Mouse (Mus musculus) forebrain, embryonic 12.5 days (tissue): ENCODE results near the gene Peg12. TPM values are rescaled to one million over a fixed set of nuclear protein-coding genes. Genes with fewer than 3 reads are reported as not detected.

ENCODE experiments used
- ATAC-seq: fragments of 200-750 bp; cut with Nextera tagmentation; 2 replicates; pipeline ENCODE4 v1.8.0; 2017; ENCODE audit warnings: moderate TSS enrichment; ENCODE audit not compliant: low FRiP score
- H3K27ac ChIP-seq: fragments of 300-500 bp; sonication (generic); 2 replicates; pipeline ENCODE4 v1.5.1; 2016; ENCODE audit warnings: mild to moderate bottlenecking
- H3K27me3 ChIP-seq: fragments of 300-500 bp; sonication (generic); 2 replicates; pipeline ENCODE4 v1.6.1; 2016; ENCODE audit warnings: mild to moderate bottlenecking
- H3K36me3 ChIP-seq: fragments of 300-500 bp; sonication (generic); replicated peaks from 2 replicates; pipeline ENCODE4 v1.6.1; 2016; ENCODE audit warnings: mild to moderate bottlenecking
- H3K4me1 ChIP-seq: fragments of 300-500 bp; sonication (generic); 2 replicates; pipeline ENCODE4 v1.6.1; 2016
- H3K4me2 ChIP-seq: fragments of 300-500 bp; sonication (generic); 2 replicates; pipeline ENCODE4 v1.6.1; 2016; ENCODE audit warnings: mild to moderate bottlenecking, moderate library complexity
- H3K4me3 ChIP-seq: fragments of 300-500 bp; sonication (generic); replicated peaks from 2 replicates; pipeline ENCODE4 v1.5.1; 2016; ENCODE audit warnings: mild to moderate bottlenecking
- H3K9ac ChIP-seq: fragments of 300-500 bp; sonication (generic); 2 replicates; pipeline ENCODE4 v1.6.1; 2016; ENCODE audit warnings: mild to moderate bottlenecking
- H3K9me3 ChIP-seq: fragments of 300-500 bp; sonication (generic); 2 replicates; pipeline ENCODE4 v1.6.1; 2016
- WGBS: fragments of 180-500 bp; shearing (Covaris S2); methylation state at CpG from one replicate; pipeline ENCODE4 v1.1.7; 2016; 5-methylcytosine and 5-hydroxymethylcytosine counted together
- polyA plus RNA-seq: library from polyadenylated mRNA; unstranded; fragments of >200 nt; fragmentation: Nextera tagmentation; extraction: Ambion mirVana; gene quantifications from 2 replicates; pipeline ENCODE4 v1.2.1, GENCODE M21; 2016

Peg12 gene
- polyA plus RNA-seq: 82.2 and 91.4 TPM in 2 replicates

- WGBS: 13% methylated on average over 54 of the region's 82 CpGs
- Histone ChIP-seq H3K36me3 (no peaks in the 10 kb centered on the region), H3K9me3 (peaks cover 15% of the 10 kb centered on the region), H3K4me3 (peak within 1 kb of the TSS; percentile 71), H3K4me2 (peak within 1 kb of the TSS; percentile 50), H3K4me1 (peaks cover 6% of the 10 kb centered on the region), H3K27ac (peak within 1 kb of the TSS; percentile 94), H3K9ac (peak within 1 kb of the TSS; percentile 93), H3K27me3 (no peaks in the 10 kb centered on the region)
- peak; percentile 79 for ATAC-seq
These were observed at the start of gene Peg12 for GRCm38 (mm10) chr7:62463878-62464755. TSS of gene Peg12 (minus strand) at chr7:62464510.

- H3K4me2 ChIP-seq: no peak overlapping the region
- H3K9me3 ChIP-seq: no peaks in the 10 kb centered on the region
- H3K27me3 ChIP-seq: no peaks in the 10 kb centered on the region
- H3K4me1 ChIP-seq: no peaks in the 10 kb centered on the region
- H3K27ac ChIP-seq: no peak overlapping the region
- no peak overlapping the region for H3K9ac ChIP-seq
- no peak for ATAC-seq
- H3K4me3 ChIP-seq: no peak overlapping the region
- 38% methylated on average over 2 of the region's 2 CpGs for WGBS
- H3K36me3 ChIP-seq: no peaks in the 10 kb centered on the region
These were observed 21.8 kb upstream of the Peg12 start for GRCm38 (mm10) chr7:62486139-62486538.

- Histone ChIP-seq H3K9ac (peak overlapping the region; percentile 93), H3K4me2 (peak overlapping the region; percentile 50)
- WGBS: 26% methylated on average over 55 of the region's 55 CpGs
These were observed 1.1 kb downstream of the Peg12 start for GRCm38 (mm10) chr7:62463007-62463877.

GRCm38 (mm10) chr7:62462229-62463006 lies 1.9 kb downstream of the Peg12 start:
- H3K9me3 ChIP-seq: peaks cover 15% of the 10 kb centered on the region
- H3K27me3 ChIP-seq: no peaks in the 10 kb centered on the region
- H3K9ac ChIP-seq: peak overlapping the region; percentile 93
- H3K4me1 ChIP-seq: peaks cover 6% of the 10 kb centered on the region
- peak; percentile 87 for ATAC-seq
- peak overlapping the region; percentile 94 for H3K27ac ChIP-seq
- peak overlapping the region; percentile 71 for H3K4me3 ChIP-seq
- 28% methylated on average over 13 of the region's 13 CpGs for WGBS
- H3K4me2 ChIP-seq: peak overlapping the region; percentile 50
- H3K36me3 ChIP-seq: no peaks in the 10 kb centered on the region

More at GRCm38 (mm10) chr7:62463007-62463877, 1.1 kb downstream of the Peg12 start:
- Histone ChIP-seq H3K36me3 (no peaks in the 10 kb centered on the region), H3K27me3 (no peaks in the 10 kb centered on the region), H3K4me3 (peak overlapping the region; percentile 71), H3K9me3 (peaks cover 15% of the 10 kb centered on the region), H3K27ac (peak overlapping the region; percentile 94), H3K4me1 (peaks cover 6% of the 10 kb centered on the region)
- ATAC-seq: peak; percentile 39

- Histone ChIP-seq H3K4me1 (no peaks in the 10 kb centered on the region), H3K9me3 (no peaks in the 10 kb centered on the region), H3K36me3 (no peaks in the 10 kb centered on the region), H3K4me2 (no peak overlapping the region), H3K27me3 (no peaks in the 10 kb centered on the region), H3K27ac (no peak overlapping the region), H3K4me3 (no peak overlapping the region), H3K9ac (no peak overlapping the region)
- WGBS: 22% methylated on average over 2 of the region's 2 CpGs
- no peak for ATAC-seq
These were observed 12.0 kb downstream of the Peg12 start for GRCm38 (mm10) chr7:62452353-62452752.

- Histone ChIP-seq H3K9ac (no peak overlapping the region), H3K27ac (peak overlapping the region; percentile 65; the same call in 1 of the 2 replicates), H3K4me3 (no peak overlapping the region), H3K4me1 (peaks cover 3% of the 10 kb centered on the region; the same call in 1 of the 2 replicates), H3K9me3 (0 out of 2 replicates have a peak, but pooled peaks cover 4% of the 10 kb centered on the region), H3K27me3 (no peaks in the 10 kb centered on the region), H3K36me3 (no peaks in the 10 kb centered on the region), H3K4me2 (no peak overlapping the region)
- peak; percentile 81 for ATAC-seq
These were observed 18.7 kb downstream of the Peg12 start for GRCm38 (mm10) chr7:62445431-62446165.

GRCm38 (mm10) chr7:62436394-62436793 lies 27.9 kb downstream of the Peg12 start:
- 46% methylated on average over 2 of the region's 2 CpGs for WGBS
- H3K9ac ChIP-seq: no peak overlapping the region
- H3K36me3 ChIP-seq: no peaks in the 10 kb centered on the region
- no peak overlapping the region for H3K4me2 ChIP-seq
- no peak for ATAC-seq
- H3K4me1 ChIP-seq: no peaks in the 10 kb centered on the region
- no peaks in the 10 kb centered on the region for H3K27me3 ChIP-seq
- no peak overlapping the region for H3K27ac ChIP-seq
- no peaks in the 10 kb centered on the region for H3K9me3 ChIP-seq
- H3K4me3 ChIP-seq: no peak overlapping the region

- 34% methylated on average over 3 of the region's 3 CpGs for WGBS
- H3K27me3 ChIP-seq: no peaks in the 10 kb centered on the region
These were observed 31.1 kb downstream of the Peg12 start for GRCm38 (mm10) chr7:62433243-62433642.

GRCm38 (mm10) chr7:62428337-62428736 lies 36.0 kb downstream of the Peg12 start:
- no peak overlapping the region for H3K4me3 ChIP-seq
- peaks cover 3% of the 10 kb centered on the region; the same call in 1 of the 2 replicates for H3K4me1 ChIP-seq
- 24% methylated on average over 8 of the region's 8 CpGs for WGBS
- no peaks in the 10 kb centered on the region for H3K9me3 ChIP-seq
- no peaks in the 10 kb centered on the region for H3K27me3 ChIP-seq
- no peaks in the 10 kb centered on the region for H3K36me3 ChIP-seq
- no peak overlapping the region for H3K9ac ChIP-seq
- ATAC-seq: no peak
- H3K27ac ChIP-seq: no peak overlapping the region
- no peak overlapping the region for H3K4me2 ChIP-seq

More at GRCm38 (mm10) chr7:62433243-62433642, 31.1 kb downstream of the Peg12 start:
- H3K9me3 ChIP-seq: no peaks in the 10 kb centered on the region
- H3K36me3 ChIP-seq: no peaks in the 10 kb centered on the region
- H3K4me3 ChIP-seq: no peak overlapping the region
- no peak for ATAC-seq
- H3K4me2 ChIP-seq: no peak overlapping the region
- H3K4me1 ChIP-seq: no peaks in the 10 kb centered on the region
- no peak overlapping the region for H3K27ac ChIP-seq
- no peak overlapping the region for H3K9ac ChIP-seq

GRCm38 (mm10) chr7:62423210-62423609 lies 41.1 kb downstream of the Peg12 start:
- ATAC-seq: peak; percentile 68
- peak overlapping the region; percentile 13 for H3K9ac ChIP-seq

GRCm38 (mm10) chr7:62420566-62420965 lies 43.7 kb downstream of the Peg12 start:
- Histone ChIP-seq H3K4me1 (peaks cover 6% of the 10 kb centered on the region; the same call in 1 of the 2 replicates), H3K4me2 (peak overlapping the region; percentile 66), H3K27me3 (no peaks in the 10 kb centered on the region), H3K9ac (peak overlapping the region; percentile 50), H3K27ac (peak overlapping the region; percentile 97), H3K36me3 (no peaks in the 10 kb centered on the region), H3K9me3 (peaks cover 15% of the 10 kb centered on the region), H3K4me3 (peak overlapping the region; percentile 68)
- ATAC-seq: peak; percentile 56
- WGBS: 33% methylated on average over 6 of the region's 6 CpGs

More at GRCm38 (mm10) chr7:62423210-62423609, 41.1 kb downstream of the Peg12 start:
- Histone ChIP-seq H3K4me1 (peaks cover 3% of the 10 kb centered on the region; the same call in 1 of the 2 replicates), H3K4me2 (peak overlapping the region; percentile 46), H3K27me3 (no peaks in the 10 kb centered on the region), H3K36me3 (no peaks in the 10 kb centered on the region), H3K4me3 (peak overlapping the region; percentile 34), H3K9me3 (peaks cover 15% of the 10 kb centered on the region), H3K27ac (peak overlapping the region; percentile 86)
- 34% methylated on average over 4 of the region's 4 CpGs for WGBS
